Mouse (Mus musculus): ENCODE results near the gene Ifna16. TPM values are rescaled to one million over a fixed set of nuclear protein-coding genes. Genes with fewer than 3 reads are reported as not detected.

The Ifna16 gene
- not detected for total RNA-seq (2022)

DNA sequence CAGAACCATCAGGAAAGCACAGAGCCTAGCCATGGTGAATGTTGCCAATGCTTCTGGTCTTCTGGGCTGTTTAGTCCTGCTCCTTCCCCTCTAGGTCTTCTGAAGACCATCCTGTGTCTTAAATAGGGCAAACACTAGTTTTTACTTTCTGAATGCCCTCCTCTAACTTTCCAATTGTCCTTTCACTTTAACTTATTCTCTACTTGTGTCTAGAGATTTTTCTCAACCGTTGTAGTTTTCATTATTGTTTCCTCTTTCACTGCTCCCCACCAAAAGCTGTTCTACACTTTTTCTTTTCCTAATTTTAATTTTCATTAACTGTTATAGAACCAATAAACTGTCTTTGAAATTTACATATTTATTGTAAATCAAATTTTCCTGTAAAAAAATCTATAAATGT is at the start of gene Ifna16:
Gene Ifna16, minus strand, starts transcription at position 101 of the 400 bp plus-strand sequence.
- no peak for DNase-seq

DNA sequence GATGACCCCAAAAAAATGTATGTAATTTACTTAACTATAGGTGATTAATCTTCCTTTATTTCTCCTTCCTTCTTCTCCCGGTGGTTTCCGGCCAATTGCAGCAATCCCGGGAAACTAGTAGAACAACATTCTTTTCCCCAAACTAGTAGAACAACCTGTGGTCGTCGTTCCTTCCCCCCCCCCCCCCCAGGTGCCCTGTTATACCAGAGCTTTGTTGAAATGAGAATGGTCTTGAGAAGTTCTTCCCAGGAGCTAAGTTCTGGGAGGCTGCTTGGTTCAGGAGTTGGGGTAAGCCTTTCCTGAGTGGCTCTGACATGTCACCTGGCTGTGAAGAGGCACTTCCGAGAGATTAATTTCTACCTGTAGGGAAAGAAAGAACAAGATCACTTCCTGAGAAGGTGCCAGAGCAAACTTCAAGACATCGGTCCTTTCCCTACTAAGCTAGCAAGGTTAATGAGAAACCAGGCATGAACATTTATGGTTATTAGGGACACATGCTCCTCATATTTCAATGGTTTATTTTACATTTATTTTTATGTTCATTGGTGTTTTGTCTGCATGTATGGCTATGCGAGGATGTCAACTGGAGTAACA is 46.9 kb upstream of the Ifna16 start:
- DNase-seq = no peak

DNA sequence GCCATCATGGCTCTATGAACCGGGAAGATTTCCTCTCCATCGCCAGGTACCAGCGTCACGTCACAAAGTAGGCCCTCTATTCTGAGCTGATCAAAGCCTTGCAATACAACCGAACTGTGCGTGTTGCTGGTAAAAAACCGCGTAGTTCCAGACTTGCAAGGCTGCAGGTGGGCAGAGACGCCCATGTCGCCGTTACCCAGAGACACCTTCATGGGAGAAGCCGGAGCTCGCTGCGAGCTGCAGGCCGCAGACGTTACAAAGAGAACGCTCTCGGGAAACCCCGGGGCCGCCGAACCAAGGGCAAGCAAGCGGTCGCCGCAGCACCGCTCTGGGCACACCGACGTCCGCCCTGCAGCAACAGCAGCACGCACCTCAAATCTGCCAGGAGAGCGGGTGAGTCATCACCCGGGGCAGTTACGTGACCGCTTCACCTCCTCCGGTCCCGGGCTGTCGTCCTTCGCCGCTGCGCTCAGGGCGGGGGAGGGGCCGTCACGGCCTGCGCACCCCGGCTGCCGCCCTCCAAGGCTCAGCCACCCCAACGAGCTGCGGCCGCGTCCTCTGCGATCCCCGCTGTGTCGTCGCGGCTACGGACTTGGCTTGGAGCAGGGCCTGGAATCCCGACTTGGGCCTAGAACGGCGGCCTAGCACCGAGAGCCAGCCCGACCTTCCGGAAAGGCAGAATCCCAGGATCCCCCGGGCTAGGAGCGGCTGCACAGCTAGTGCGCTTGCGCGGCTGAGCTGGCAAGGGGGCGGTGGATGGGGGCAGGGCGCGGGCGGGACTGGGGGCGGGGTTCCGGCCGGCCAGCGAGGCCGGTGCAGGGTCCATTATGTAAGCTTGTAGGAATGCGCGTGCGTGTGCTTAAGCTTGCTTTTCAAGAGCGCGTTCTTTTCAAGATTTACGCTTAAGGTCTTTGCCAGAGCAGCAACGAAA is 45.3 kb upstream of the Ifna16 start, which contains the start of the genes Gm26566 and Klhl9:
Gene Gm26566, plus strand, starts transcription at position 15 of the 931 bp plus-strand sequence.
Gene Klhl9, minus strand, starts transcription at position 675 of the 931 bp plus-strand sequence.
- DNase-seq = peak; percentile 87

DNA sequence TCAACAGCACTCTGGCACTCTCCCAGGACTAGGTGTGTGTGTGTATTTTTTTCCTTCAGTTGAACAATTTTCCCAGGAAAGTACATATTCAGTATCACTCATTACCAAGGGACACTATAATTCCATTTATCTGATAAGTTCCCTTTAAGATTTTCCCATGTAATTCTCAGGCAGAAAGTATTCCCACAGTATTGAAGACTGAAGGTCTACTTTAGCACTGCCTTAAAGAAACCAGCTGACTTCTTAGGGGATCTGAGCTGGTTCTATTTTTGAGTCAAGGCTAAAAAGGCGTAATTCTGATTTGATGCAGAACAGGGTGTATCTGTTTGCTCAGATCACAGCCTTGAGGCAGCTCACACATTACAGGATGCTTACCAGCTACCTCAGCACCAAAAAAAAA is 42.0 kb upstream of the Ifna16 start:
- DNase-seq = no peak

DNA sequence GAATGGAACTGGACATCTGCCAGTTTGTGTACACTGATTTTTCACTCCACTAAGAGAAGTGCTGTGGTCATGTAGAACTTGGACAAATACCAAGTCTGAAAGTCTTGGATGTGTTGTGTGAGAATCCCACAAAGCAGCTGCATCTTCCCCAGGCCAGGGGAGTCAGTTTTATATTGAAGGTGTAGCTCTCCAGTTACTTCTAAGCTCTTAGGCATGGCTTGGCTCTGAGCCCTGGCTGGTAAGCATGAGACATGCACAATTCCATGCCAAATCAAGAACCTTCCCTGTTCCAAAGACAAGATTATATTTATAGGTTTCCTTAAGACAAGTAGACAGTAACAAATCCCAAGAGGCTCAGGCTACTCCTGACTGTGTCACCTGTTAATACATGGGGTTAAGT is 38.3 kb upstream of the Ifna16 start:
- no peak for DNase-seq

DNA sequence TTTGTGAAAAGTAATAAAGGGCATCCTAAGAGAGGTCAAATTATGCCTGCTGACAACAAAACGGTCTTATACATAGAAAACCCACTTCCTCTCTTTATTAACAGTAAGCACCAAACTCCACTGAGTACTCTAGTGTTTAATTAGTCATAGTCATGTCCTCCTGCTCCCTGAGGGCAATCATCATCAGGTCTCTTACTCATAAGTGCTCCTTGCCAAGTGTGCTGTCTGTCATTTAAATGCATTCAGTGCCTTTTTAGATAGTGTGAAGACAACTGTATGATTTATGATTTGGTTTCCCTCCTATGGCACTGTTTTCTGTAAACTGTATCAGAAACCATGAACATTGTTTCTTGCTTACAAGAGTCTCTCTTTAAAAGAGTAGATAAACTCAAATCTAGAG is 37.6 kb upstream of the Ifna16 start:
- DNase-seq = no peak

DNA sequence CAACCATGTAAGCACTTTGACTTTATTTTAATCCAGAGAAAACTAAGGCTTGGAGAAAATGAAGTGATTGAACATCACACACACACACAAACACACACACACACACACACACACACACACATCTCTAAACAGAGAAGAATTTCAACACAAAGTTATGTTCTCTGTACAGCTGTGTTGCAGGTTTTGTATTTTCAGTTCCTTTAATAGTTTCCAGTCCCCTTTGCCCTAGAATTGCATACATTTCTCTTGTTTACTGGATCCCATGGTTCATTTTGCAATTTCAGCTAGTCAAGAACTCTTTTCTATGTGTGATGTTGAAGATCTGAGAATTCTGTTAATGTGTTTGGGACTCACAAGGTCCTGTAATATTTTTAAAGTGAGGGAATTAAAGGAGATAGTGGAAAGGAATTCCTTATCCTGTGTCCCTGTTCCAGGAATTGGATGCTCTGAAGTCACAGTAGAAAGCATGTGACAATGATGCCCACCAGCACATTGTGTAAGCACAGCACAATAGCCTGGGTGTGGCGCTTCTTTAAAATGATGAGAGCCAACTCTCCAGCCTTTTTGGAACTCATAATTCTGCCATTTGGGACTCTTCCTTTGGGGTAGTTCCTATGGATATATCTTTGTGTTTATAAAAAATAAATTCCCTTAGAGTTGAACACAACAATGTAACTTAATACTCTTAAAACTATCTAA is 30.6 kb upstream of the Ifna16 start:
- DNase-seq = no peak

DNA sequence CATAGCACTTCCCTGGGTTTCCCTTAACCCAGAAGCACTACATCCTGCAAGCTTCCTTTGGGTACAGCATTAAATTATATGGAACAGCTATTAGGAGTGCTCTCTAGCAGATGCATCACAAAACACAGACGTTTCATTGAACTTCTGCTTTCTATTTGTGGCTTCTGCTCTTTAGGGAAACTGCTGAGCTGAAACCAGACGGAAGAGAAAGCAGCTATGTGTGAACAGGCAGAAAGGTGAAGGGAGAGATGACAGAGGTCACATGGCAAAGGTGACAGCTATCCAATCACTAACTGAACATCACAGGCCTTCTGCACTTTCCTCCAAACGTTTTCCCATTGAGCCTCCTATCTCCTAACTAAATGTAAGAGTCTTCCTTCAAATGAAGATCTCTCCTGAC is 29.2 kb upstream of the Ifna16 start:
- no peak for DNase-seq

DNA sequence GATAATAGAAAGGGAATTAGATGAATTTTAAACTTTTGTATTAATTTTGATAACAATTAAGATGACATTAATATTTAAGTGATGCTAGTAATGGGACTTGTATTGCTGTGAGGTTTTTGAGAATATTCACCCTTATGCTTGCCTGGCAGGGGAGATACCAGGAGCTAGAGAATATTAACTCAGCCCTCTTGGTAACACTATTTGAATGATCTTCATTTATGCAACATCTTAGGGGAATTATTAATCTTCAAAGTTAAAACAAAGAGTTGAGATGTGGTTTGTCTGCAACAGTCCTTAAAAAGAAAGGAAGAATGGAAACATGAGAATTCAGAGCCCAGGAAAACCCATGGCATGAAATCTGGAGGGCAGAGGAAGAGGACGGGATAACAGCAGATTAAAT is 22.6 kb upstream of the Ifna16 start:
- DNase-seq = no peak

DNA sequence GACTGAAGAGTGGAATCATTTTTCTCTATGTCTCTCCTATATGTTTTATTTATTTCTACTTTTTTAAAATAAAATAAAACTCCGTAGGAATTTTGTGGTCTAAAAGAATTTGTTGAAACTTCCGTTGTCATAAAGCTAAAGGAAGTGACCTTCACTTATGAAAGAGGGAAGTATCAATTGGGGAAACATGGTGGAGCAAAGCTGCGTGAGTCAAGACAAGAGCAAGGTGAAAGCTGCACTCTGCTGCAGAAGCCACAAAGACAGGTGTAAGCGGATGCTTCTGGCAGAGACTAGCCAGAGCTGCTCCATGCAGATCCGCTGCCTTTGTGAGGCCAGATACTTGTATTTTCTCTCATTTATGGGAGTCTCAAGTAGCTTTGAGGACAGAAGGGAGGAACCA is 22.1 kb upstream of the Ifna16 start:
- DNase-seq = no peak

DNA sequence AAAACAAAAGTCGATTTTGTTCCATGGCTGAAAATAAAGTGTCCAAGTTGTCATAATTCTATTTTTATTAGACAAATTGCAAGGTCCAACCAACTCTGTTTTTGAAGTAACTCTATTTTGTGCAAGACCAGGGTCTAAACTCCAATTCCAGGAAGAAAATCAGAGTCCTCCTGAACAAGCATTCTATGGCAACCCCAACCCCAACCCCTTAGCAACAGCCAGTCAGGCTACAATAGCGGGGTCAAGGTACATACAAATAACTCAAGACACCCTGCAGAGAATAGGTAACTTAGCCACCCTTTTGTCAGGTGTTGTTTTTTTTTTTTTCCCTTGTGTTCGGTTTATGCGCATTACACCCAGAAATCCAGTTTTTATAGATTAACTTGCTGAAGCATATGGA is 21.0 kb upstream of the Ifna16 start:
- no peak for DNase-seq

DNA sequence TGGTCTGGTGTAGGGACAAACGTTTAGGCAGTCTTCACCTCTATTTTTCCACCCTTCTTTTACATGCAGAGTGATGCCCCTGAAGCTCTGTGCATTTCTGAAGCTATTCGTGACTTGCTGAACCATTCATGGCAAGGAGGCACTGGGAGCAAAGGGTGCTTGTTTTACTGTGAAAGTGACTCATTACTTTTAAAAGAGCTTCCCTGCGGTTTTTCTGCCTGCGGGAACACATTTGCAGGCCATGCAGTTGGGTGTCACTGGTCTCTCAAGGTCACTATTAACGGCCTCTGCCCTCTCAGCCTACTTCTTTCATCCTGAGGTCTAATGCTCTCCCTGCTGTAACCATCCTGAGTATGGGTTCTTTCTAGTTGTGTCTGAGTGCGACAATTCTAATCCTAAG is 20.4 kb upstream of the Ifna16 start:
- DNase-seq = no peak

DNA sequence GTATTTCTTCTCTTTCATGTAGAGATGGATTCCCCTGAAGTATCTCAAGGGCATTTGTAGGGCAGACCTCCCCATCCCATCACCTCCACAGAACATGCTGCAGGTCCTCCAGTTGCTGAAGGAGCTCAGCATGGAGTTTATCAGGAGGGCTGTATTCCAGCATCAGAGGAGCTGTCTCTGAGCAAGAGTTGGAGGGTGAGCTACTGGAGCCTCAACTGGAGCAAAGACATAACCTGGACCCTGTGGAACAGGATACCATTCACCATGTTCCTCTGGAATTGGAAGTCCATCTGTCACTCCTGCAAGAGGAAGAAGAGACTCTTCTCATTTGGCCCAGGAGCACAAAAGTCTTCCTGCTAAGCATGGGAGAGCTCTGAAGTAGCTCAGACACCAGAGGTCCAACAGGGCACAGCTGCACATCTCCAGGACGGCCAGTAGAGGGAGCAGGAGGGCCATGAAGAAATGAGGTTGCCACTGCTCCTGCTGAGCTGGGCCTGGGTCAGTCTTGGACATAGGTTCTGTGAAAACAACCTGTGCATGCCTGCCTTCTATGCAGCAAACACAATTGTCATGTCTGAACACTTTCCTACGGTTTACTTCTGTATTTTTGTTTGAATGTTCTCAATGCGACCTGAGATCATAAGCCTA is 19.6 kb upstream of the Ifna16 start:
- DNase-seq = peak; percentile 51

DNA sequence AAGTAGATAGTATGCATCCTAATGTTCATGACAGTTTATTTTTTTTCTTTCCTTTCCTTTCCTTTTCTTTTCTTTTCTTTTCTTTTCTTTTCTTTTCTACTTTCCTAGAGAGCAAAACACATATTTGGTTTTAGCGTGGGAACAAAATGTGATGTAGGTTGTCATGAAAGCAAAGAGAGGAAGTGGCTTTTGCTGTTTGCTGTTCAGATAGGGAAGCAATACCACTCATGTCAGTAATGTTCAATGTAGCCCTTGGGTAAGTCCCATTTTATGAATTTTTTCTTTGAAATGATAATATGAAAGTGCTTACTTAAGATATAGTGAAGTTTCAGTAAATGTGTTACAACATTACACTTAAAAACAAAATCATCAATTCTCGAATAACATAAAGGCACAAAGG is 16.7 kb upstream of the Ifna16 start:
- no peak for DNase-seq

DNA sequence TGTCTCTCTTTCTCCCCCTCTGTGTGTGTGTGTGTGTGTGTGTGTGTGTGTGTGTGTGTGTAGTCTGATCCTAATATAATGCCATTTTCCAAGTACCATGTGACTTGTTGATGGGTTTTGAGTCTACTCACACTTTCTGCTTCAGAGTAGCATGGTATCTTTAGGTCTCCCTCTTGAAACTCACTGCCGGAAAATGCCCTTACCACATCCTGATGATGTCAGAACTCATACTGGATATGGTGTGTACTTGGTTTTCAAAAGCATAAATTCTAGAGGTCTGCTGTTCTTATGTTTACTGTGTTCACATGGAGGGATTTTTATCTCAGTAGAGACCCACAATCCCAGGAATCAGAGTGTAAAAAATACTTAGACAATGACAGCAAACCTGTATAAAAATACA is 15.8 kb upstream of the Ifna16 start:
- no peak for DNase-seq

DNA sequence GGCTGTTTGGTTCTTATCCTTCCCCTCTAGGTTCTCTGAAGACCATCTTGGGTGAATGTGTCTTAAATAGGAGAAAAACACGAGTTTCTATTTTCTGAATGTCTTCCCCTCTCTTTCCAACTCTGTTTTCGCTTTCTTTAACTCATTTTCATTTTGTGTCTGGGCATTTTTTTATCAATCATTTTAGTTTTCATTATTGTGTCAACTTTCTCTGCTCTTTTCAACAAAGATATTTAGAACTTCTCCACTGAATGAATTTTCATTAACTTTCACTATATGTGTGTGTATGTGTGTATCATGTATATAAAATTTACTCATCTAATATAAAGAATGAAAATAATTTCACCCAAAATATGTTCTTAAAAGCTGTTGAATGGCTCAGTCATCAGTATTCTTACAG is 14.5 kb upstream of the Ifna16 start, which contains the start of gene Ifnab:
Gene Ifnab, minus strand, starts transcription at position 101 of the 400 bp plus-strand sequence.
- no peak for DNase-seq

DNA sequence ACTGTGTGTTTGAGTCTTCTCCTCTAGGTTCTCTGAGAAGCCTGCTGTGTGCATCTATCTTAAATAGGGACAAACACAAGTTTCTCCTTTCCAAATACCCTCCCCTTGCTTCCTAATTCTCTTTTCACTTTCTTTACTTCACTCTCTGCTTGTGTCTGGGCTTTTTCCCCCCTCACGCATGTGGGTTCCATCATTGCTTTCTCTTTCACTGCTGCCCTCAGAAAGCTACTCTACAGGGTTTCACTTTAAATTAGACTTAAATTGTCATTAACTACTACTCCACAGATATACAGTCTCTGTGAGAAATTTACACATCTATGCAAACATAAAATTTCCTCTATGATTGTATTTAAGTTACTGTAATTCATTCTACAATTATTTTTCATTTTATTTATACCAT is 7.1 kb upstream of the Ifna16 start, which contains the start of gene Ifna2:
Gene Ifna2, minus strand, starts transcription at position 101 of the 400 bp plus-strand sequence.
- no peak for DNase-seq

DNA sequence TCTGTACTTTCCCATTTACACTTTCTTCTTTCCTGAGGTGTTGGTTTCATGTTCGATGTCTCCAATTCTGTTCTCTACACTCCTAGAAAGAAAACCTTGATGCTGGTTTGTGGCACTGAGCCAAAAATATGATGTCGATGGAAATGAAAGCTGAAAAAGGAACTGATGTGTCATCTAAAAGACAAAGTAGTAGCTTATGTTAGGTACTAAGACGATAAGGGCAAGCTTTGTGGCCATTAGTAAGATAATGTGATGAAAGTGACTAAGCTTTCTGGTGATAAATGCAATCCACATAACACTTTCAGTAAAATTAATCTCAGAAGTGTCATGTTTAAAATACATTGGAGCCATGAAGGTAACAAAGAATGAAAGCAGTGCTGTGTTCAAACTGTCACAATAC is 4.6 kb upstream of the Ifna16 start:
- DNase-seq = no peak

DNA sequence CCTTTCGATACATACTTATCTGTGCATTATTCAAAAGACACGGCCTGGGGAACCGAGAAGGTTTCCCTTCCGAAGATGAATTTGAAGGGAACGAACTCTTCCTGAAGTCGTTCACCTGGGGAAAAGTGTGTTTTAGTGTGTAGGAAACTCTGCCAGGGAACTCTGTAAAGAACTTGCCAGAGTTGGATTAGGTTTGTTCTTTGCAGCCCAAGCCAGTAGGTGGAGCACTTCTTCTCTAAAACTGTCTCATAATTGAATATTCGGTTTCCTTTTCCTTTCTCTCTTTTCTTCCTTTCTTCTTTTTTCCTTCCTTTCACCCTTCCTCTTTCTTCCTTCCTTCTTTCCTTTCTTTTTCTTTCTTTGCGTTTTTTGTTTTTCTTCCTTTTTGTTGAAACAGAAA is 3.6 kb upstream of the Ifna16 start:
- DNase-seq = no peak

DNA sequence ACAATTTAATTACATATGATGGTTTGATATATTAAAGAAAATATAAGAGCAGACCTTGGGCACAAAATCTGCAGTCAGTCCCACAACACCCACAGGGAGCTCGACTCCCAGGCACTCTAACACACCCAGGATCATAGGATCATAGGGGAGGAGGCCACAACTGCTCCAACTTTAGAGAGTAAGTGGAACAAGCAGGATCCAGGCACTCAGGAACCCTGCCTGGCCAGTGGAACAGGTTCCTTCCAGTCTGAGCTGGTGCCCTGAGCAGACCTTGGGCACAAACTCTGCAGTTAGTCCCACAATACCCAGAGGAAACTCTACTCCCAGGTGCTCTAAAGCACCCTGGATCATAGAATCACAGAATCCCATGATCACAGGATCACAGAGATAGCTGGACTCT is 21.3 kb downstream of the Ifna16 start:
- no peak for DNase-seq

DNA sequence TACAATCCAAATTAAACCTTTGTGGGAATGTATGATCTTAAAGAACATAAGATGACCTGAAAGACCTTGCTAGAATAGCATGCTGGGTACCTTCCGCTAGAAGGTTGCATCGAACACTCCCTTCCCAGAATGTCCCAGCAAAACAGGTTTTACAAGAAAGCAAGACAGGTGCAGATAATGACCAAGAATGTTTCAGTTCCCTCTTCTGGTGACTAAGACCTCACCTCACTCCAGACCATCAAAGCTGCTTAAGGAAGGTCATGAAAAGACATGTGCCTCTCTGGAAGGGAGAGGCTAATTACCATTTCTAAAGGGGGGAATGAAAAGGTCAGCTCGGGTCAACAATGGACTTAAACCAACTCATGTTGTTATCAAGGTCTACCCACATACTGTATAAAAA is 23.1 kb downstream of the Ifna16 start:
- no peak for DNase-seq

DNA sequence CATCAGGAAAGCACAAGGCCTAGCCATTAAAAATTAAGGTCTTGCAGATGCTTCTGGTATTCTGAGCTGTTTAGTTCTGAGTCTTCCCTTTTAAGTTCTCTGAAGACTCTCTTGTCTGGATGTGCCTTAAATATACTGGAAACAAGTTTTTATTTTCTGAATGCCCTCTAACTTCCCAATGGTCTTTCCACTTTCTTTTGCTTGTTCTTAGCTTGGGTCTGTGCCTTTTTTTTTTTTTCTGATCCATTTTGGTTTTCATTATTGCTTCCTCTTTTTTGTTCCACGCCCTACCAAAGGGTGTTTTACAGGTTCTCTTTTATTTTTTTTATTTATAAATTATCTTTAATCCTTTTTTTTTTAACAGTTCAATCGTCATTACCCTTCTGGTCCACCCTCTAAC is 32.4 kb downstream of the Ifna16 start, which contains the start of gene Ifna13:
Gene Ifna13, minus strand, starts transcription at position 101 of the 400 bp plus-strand sequence.
- no peak for DNase-seq

DNA sequence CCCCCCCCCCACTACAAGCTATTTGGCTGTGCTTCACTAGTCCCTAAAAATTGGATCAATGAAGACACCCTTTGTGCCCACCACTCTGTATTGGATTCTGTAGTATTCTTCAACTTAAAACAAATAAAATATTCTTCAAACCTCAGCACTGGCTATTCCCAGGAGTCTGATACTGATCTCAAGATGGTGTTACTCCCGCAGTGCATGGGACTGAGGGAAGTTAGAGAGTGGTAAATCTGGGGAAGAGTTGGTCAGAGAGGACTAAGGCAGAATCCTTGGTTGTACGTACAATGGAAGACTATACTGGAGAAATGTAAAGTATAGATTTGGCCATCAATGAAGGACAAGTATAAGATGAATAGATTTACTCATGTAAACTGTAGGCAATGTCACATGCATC is 34.2 kb downstream of the Ifna16 start:
- no peak for DNase-seq

Measured in adrenal gland, adult 8-10 months (tissue).